Mouse (Mus musculus) CH12.LX (cell line): ENCODE data around the gene Churc1.

ENCODE experiments used
- CTCF ChIP-seq, 2 experiments: IDR thresholded peaks in 1 of 2; conservative IDR thresholded peaks in 1 of 2; 2 replicates each; pipeline ENCODE4 v1.5.1; 2011 to 2012; ENCODE audit warnings: low read depth in 2 of 2, low read length in 2 of 2, improper control_type of control experiment in 1 of 2, inconsistent platforms in 1 of 2, mild to moderate bottlenecking in 1 of 2, moderate library complexity in 1 of 2
- E2F4 ChIP-seq: IDR thresholded peaks from 2 replicates; pipeline ENCODE4 v1.6.1; 2011; ENCODE audit warnings: low read depth, low read length, improper control_type of control experiment; ENCODE audit not compliant: insufficient replicate concordance
- ELF1 ChIP-seq: IDR thresholded peaks from 2 replicates; pipeline ENCODE4 v1.6.1; 2014; ENCODE audit warnings: low read depth, mild to moderate bottlenecking, inconsistent platforms, low read length, improper control_type of control experiment
- EP300 ChIP-seq: IDR thresholded peaks from 2 replicates; pipeline ENCODE4 v1.6.1; 2011; ENCODE audit warnings: low read length, improper control_type of control experiment
- GABPA ChIP-seq: IDR thresholded peaks from 2 replicates; pipeline ENCODE4 v1.6.1; 2012; ENCODE audit warnings: low read depth, low read length, improper control_type of control experiment, inconsistent platforms; ENCODE audit not compliant: insufficient replicate concordance
- MAX ChIP-seq: IDR thresholded peaks from 2 replicates; pipeline ENCODE4 v1.6.1; 2011; ENCODE audit warnings: low read length, improper control_type of control experiment
- POLR2A ChIP-seq: IDR thresholded peaks from 2 replicates; pipeline ENCODE4 v1.6.1; 2011; ENCODE audit warnings: low read depth, mild to moderate bottlenecking, improper control_type of control experiment, low read length
- SIN3A ChIP-seq: IDR thresholded peaks from 2 replicates; pipeline ENCODE4 v1.6.1; 2012; ENCODE audit warnings: low read length, improper control_type of control experiment, inconsistent platforms
- TCF12 ChIP-seq: IDR thresholded peaks from 2 replicates; pipeline ENCODE4 v1.6.1; 2014; ENCODE audit warnings: low read depth, mild to moderate bottlenecking, inconsistent platforms, low read length, improper control_type of control experiment
- USF2 ChIP-seq: conservative IDR thresholded peaks from 2 replicates; pipeline ENCODE4 v1.6.1; 2011; ENCODE audit warnings: low read depth, low read length, improper control_type of control experiment

- TF ChIP-seq POLR2A (no peak), EP300 (no peak), SIN3A (no peak), CTCF (conservative IDR thresholded peaks at IDR 0.05 in 1 of 2, IDR thresholded peaks at IDR 0.05 in 1 of 2; ENCODE audit: low read depth in 2 of 2, low read length in 2 of 2) (no peak), E2F4 (no peak), USF2 (no peak), TCF12 (no peak), MAX (no peak), GABPA (no peak), ELF1 (no peak)
Measured at GRCm38 (mm10) chr12:76818908-76819307, 53.6 kb downstream of the Churc1 start.
